Mouse (Mus musculus): ENCODE results near the gene Tgfbr3l. TPM values are rescaled to one million over a fixed set of nuclear protein-coding genes. Genes with fewer than 3 reads are reported as not detected.

The Tgfbr3l gene
- polyA plus RNA-seq (2016; fragmentation: Nextera tagmentation; extraction: Ambion mirVana), result 4.0 and 8.7 TPM in 2 replicates

GRCm38 (mm10) chr8:4247951-4248540 is at the start of gene Tgfbr3l:
Tgfbr3l (plus strand) TSS chr8:4248214.
- Histone ChIP-seq H3K27ac (no peak within 1 kb of the TSS), H3K4me3 (no peak within 1 kb of the TSS), H3K36me3 (peaks cover 54% of the 10 kb centered on the region), H3K4me1 (peaks cover 17% of the 10 kb centered on the region), H3K9me3 (replicated peaks) (no peaks in the 10 kb centered on the region), H3K4me2 (replicated peaks) (no peak within 1 kb of the TSS), H3K27me3 (0 out of 2 replicates have a peak, but pooled peaks cover 4% of the 10 kb centered on the region), H3K9ac (no peak within 1 kb of the TSS)
- ATAC-seq (ENCODE audit: low FRiP score), result no peak
- 79% methylated on average over 15 of the region's 15 CpGs for WGBS

GRCm38 (mm10) chr8:4201321-4201720 is 46.7 kb upstream of the Tgfbr3l start:
- H3K9ac ChIP-seq, result no peak overlapping the region
- H3K4me1 ChIP-seq, result peaks cover 6% of the 10 kb centered on the region
- H3K9me3 ChIP-seq (replicated peaks), result no peaks in the 10 kb centered on the region
- H3K27ac ChIP-seq, result no peak overlapping the region
- H3K4me2 ChIP-seq (replicated peaks), result no peak overlapping the region
- peaks cover 56% of the 10 kb centered on the region for H3K36me3 ChIP-seq
- WGBS, result 58% methylated on average over 2 of the region's 2 CpGs
- H3K27me3 ChIP-seq, result peaks cover 34% of the 10 kb centered on the region
- no peak overlapping the region for H3K4me3 ChIP-seq
- ATAC-seq (ENCODE audit: low FRiP score), result no peak

GRCm38 (mm10) chr8:4205246-4206123 is 42.5 kb upstream of the Tgfbr3l start:
- H3K36me3 ChIP-seq, result peaks cover 78% of the 10 kb centered on the region
- H3K9me3 ChIP-seq (replicated peaks), result no peaks in the 10 kb centered on the region
- no peak overlapping the region for H3K4me3 ChIP-seq
- WGBS, result 17% methylated on average over 38 of the region's 38 CpGs
- no peak overlapping the region for H3K27ac ChIP-seq
- no peak for ATAC-seq (ENCODE audit: low FRiP score)
- peaks cover 48% of the 10 kb centered on the region for H3K27me3 ChIP-seq
- peaks cover 19% of the 10 kb centered on the region for H3K4me1 ChIP-seq
- no peak overlapping the region for H3K9ac ChIP-seq
- no peak overlapping the region for H3K4me2 ChIP-seq (replicated peaks)

GRCm38 (mm10) chr8:4206182-4207015 is 41.6 kb upstream of the Tgfbr3l start:
- H3K9ac ChIP-seq, result peak overlapping the region; percentile 41
- H3K27ac ChIP-seq, result no peak overlapping the region
- no peak; the same call in 1 of the 2 replicates for ATAC-seq (ENCODE audit: low FRiP score)
- peaks cover 23% of the 10 kb centered on the region for H3K4me1 ChIP-seq
- no peak overlapping the region for H3K4me3 ChIP-seq
- peaks cover 48% of the 10 kb centered on the region for H3K27me3 ChIP-seq
- 12% methylated on average over 44 of the region's 44 CpGs for WGBS
- H3K36me3 ChIP-seq, result peaks cover 79% of the 10 kb centered on the region
- 0 out of 2 replicates have a peak overlapping the region, but pooled peaks have one; percentile 4 for H3K4me2 ChIP-seq (replicated peaks)
- H3K9me3 ChIP-seq (replicated peaks), result no peaks in the 10 kb centered on the region

GRCm38 (mm10) chr8:4207016-4207350 is 41.0 kb upstream of the Tgfbr3l start:
- Histone ChIP-seq H3K9ac (no peak overlapping the region), H3K27me3 (peaks cover 44% of the 10 kb centered on the region), H3K9me3 (replicated peaks) (no peaks in the 10 kb centered on the region), H3K27ac (no peak overlapping the region), H3K36me3 (peaks cover 77% of the 10 kb centered on the region), H3K4me2 (replicated peaks) (0 out of 2 replicates have a peak overlapping the region, but pooled peaks have one; percentile 4), H3K4me3 (no peak overlapping the region), H3K4me1 (peaks cover 23% of the 10 kb centered on the region)
- no peak for ATAC-seq (ENCODE audit: low FRiP score)
- WGBS, result 34% methylated on average over 2 of the region's 2 CpGs

GRCm38 (mm10) chr8:4211097-4211496 is 36.9 kb upstream of the Tgfbr3l start:
- no peak overlapping the region for H3K4me2 ChIP-seq (replicated peaks)
- ATAC-seq (ENCODE audit: low FRiP score), result no peak
- H3K4me1 ChIP-seq, result peaks cover 56% of the 10 kb centered on the region
- WGBS, result 73% methylated on average over 6 of the region's 6 CpGs
- H3K9me3 ChIP-seq (replicated peaks), result no peaks in the 10 kb centered on the region
- H3K9ac ChIP-seq, result no peak overlapping the region
- no peak overlapping the region for H3K27ac ChIP-seq
- peaks cover 26% of the 10 kb centered on the region for H3K27me3 ChIP-seq
- H3K36me3 ChIP-seq, result peaks cover 53% of the 10 kb centered on the region
- no peak overlapping the region for H3K4me3 ChIP-seq

- Histone ChIP-seq H3K27me3 (peaks cover 10% of the 10 kb centered on the region), H3K4me3 (peak overlapping the region; percentile 44), H3K27ac (0 out of 2 replicates have a peak overlapping the region, but pooled peaks have one; percentile 35), H3K9ac (peak overlapping the region; percentile 61), H3K4me2 (replicated peaks) (peak overlapping the region; percentile 89), H3K4me1 (peaks cover 44% of the 10 kb centered on the region), H3K36me3 (peaks cover 41% of the 10 kb centered on the region), H3K9me3 (replicated peaks) (no peaks in the 10 kb centered on the region)
- ATAC-seq (ENCODE audit: low FRiP score), result 0 out of 2 replicates have a peak, but pooled peaks have one; percentile 0
- WGBS, result 1% methylated on average over 25 of the region's 25 CpGs
Measured at GRCm38 (mm10) chr8:4212809-4213209, 35.2 kb upstream of the Tgfbr3l start.

GRCm38 (mm10) chr8:4213210-4214005 is 34.6 kb upstream of the Tgfbr3l start:
- 4% methylated on average over 18 of the region's 18 CpGs for WGBS
- Histone ChIP-seq H3K27ac (peak overlapping the region; percentile 40; the same call in 1 of the 2 replicates), H3K4me1 (peaks cover 43% of the 10 kb centered on the region)

GRCm38 (mm10) chr8:4214006-4214980 is 33.7 kb upstream of the Tgfbr3l start:
- 0 out of 2 replicates have a peak overlapping the region, but pooled peaks have one; percentile 40 for H3K27ac ChIP-seq
- peak overlapping the region; percentile 44 for H3K4me3 ChIP-seq
- peaks cover 43% of the 10 kb centered on the region for H3K4me1 ChIP-seq
- H3K4me2 ChIP-seq (replicated peaks), result peak overlapping the region; percentile 89
- H3K36me3 ChIP-seq, result peaks cover 27% of the 10 kb centered on the region
- peaks cover 10% of the 10 kb centered on the region for H3K27me3 ChIP-seq
- peak overlapping the region; percentile 61 for H3K9ac ChIP-seq
- ATAC-seq (ENCODE audit: low FRiP score), result peak; percentile 1; the same call in 1 of the 2 replicates
- WGBS, result 12% methylated on average over 33 of the region's 33 CpGs
- no peaks in the 10 kb centered on the region for H3K9me3 ChIP-seq (replicated peaks)

More at GRCm38 (mm10) chr8:4213210-4214005, 34.6 kb upstream of the Tgfbr3l start:
- Histone ChIP-seq H3K9me3 (replicated peaks) (no peaks in the 10 kb centered on the region), H3K4me3 (peak overlapping the region; percentile 44), H3K36me3 (peaks cover 35% of the 10 kb centered on the region), H3K27me3 (peaks cover 10% of the 10 kb centered on the region), H3K4me2 (replicated peaks) (peak overlapping the region; percentile 89), H3K9ac (peak overlapping the region; percentile 61)
- 0 out of 2 replicates have a peak, but pooled peaks have one; percentile 5 for ATAC-seq (ENCODE audit: low FRiP score)

- peaks cover 10% of the 10 kb centered on the region for H3K27me3 ChIP-seq
- ATAC-seq (ENCODE audit: low FRiP score), result peak; percentile 3
- 4% methylated on average over 18 of the region's 18 CpGs for WGBS
Measured at GRCm38 (mm10) chr8:4216296-4216695, 31.7 kb upstream of the Tgfbr3l start.

More at GRCm38 (mm10) chr8:4216296-4216695, 31.7 kb upstream of the Tgfbr3l start:
- peaks cover 9% of the 10 kb centered on the region for H3K36me3 ChIP-seq
- no peaks in the 10 kb centered on the region for H3K9me3 ChIP-seq (replicated peaks)
- peak overlapping the region; percentile 65 for H3K4me3 ChIP-seq
- H3K4me2 ChIP-seq (replicated peaks), result peak overlapping the region; percentile 89
- peak overlapping the region; percentile 79 for H3K9ac ChIP-seq
- peaks cover 39% of the 10 kb centered on the region for H3K4me1 ChIP-seq
- peak overlapping the region; percentile 94 for H3K27ac ChIP-seq

All from hindbrain, embryonic 12.5 days (tissue).